Mouse (Mus musculus): Measurements from ENCODE around the gene Thap7.
"Not testable (repeated sequence)": the region's sequence is repeated elsewhere in the genome, so short reads cannot be mapped to it uniquely, and the experiment has no call there.

The Thap7 gene

GRCm38 (mm10) chr16:17532271-17532670, 1.3 kb upstream of the Thap7 start:
- DNase-seq (ENCODE audit: low read depth), result no peak

- DNase-seq (ENCODE audit: low read depth), result no peak
Observed at GRCm38 (mm10) chr16:17529981-17530586, 852 bp downstream of the Thap7 start.

- no peak for DNase-seq (ENCODE audit: low read depth)
Observed at GRCm38 (mm10) chr16:17528276-17528675, 2.7 kb downstream of the Thap7 start.

- DNase-seq (ENCODE audit: low read depth), result no peak
Observed at GRCm38 (mm10) chr16:17527606-17528005, 3.3 kb downstream of the Thap7 start.

- DNase-seq (ENCODE audit: low read depth), result no peak
Observed at GRCm38 (mm10) chr16:17526223-17526622, 4.7 kb downstream of the Thap7 start.

GRCm38 (mm10) chr16:17525524-17525923, 5.4 kb downstream of the Thap7 start:
- no peak for DNase-seq (ENCODE audit: low read depth)

GRCm38 (mm10) chr16:17524156-17524555, 6.8 kb downstream of the Thap7 start:
- no peak for DNase-seq (ENCODE audit: low read depth)

GRCm38 (mm10) chr16:17518910-17519309, 12.0 kb downstream of the Thap7 start:
- DNase-seq (ENCODE audit: low read depth), result no peak

GRCm38 (mm10) chr16:17511431-17511830, 19.5 kb downstream of the Thap7 start:
- DNase-seq (ENCODE audit: low read depth), result no peak

- DNase-seq (ENCODE audit: low read depth), result no peak
Observed at GRCm38 (mm10) chr16:17510686-17511085, 20.2 kb downstream of the Thap7 start.

- DNase-seq (ENCODE audit: low read depth), result no peak
Observed at GRCm38 (mm10) chr16:17510143-17510542, 20.8 kb downstream of the Thap7 start.

GRCm38 (mm10) chr16:17509240-17509597, 21.7 kb downstream of the Thap7 start:
- no peak for DNase-seq (ENCODE audit: low read depth)

- DNase-seq (ENCODE audit: low read depth), result peak; percentile 78
Observed at GRCm38 (mm10) chr16:17508546-17509239, 22.2 kb downstream of the Thap7 start, which contains the start of gene Lztr1. Lztr1 (plus strand) TSS chr16:17508688.

- not testable (repeated sequence) for DNase-seq (ENCODE audit: low read depth)
Observed at GRCm38 (mm10) chr16:17508031-17508430, 22.9 kb downstream of the Thap7 start.

GRCm38 (mm10) chr16:17507018-17507552, 23.9 kb downstream of the Thap7 start:
- no peak for DNase-seq (ENCODE audit: low read depth)

- no peak for DNase-seq (ENCODE audit: low read depth)
Observed at GRCm38 (mm10) chr16:17502681-17503080, 28.3 kb downstream of the Thap7 start.

- DNase-seq (ENCODE audit: low read depth), result no peak
Observed at GRCm38 (mm10) chr16:17499249-17499883, 31.6 kb downstream of the Thap7 start.

GRCm38 (mm10) chr16:17496499-17497305, 34.2 kb downstream of the Thap7 start:
- DNase-seq (ENCODE audit: low read depth), result no peak

- no peak for DNase-seq (ENCODE audit: low read depth)
Observed at GRCm38 (mm10) chr16:17491896-17492561, 38.9 kb downstream of the Thap7 start.

- DNase-seq (ENCODE audit: low read depth), result no peak
Observed at GRCm38 (mm10) chr16:17491154-17491553, 39.8 kb downstream of the Thap7 start.

GRCm38 (mm10) chr16:17489469-17490111, 41.3 kb downstream of the Thap7 start, which contains the start of gene Aifm3:
Aifm3 (plus strand) TSS chr16:17489611.
- no peak for DNase-seq (ENCODE audit: low read depth)

All from c-Kit-positive CD71-negative TER-119-negative erythroid progenitor cells, embryonic 14.5 days (primary cell).